Mouse (Mus musculus) liver, adult (tissue): ENCODE measurements around the gene Pard3b.

Experiments used
- GATA4 ChIP-seq: IDR thresholded peaks from 2 replicates; pipeline ENCODE4 v1.6.1; 2014; ENCODE audit warnings: mild to moderate bottlenecking, low read length; ENCODE audit not compliant: insufficient replicate concordance

Pard3b gene

DNA sequence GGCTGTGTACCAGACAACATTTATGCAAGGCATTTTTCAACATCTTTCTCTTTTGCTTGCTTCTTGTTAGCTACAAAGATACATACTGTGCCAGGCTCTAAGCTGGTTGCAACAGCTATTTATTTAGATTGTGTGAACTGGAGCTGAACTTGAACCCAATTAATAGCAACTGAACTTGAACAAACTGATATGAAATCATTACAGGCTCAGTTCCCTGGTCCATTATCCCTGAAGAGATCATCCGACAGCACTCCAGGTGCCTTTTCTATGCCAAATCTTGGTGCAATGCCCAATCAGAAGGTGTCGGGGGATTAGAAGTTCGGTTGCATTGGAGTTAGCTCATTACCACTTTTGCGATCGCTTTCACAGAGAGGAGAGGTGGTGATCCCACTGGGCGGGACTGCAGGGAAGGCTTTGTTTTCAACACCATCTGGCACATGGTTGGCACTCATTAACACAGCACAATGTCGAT, 414.6 kb downstream of the Pard3b start:
- 0 out of 2 replicates have a peak, but pooled peaks have one; percentile 15 for TF ChIP-seq GATA4

DNA sequence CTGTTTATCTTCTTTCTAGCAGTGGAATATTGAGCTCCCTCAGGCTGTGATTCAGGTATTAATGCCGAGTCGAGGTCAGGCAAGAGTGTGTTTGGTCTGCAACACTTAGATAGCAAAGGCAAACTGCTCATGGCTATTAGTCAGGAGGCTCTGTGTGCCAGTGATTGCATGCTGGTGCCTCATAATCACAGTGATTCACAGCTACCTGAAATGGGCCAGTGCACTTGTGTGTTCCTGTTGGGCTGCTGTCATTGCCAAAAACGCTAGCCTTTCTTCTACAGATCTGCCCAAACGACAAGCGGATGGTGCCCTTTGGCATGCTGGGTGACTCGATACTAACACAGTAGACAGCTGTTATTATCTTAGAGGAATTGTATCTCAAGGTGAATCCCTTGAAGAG, 416.7 kb downstream of the Pard3b start:
- TF ChIP-seq GATA4, result no peak

DNA sequence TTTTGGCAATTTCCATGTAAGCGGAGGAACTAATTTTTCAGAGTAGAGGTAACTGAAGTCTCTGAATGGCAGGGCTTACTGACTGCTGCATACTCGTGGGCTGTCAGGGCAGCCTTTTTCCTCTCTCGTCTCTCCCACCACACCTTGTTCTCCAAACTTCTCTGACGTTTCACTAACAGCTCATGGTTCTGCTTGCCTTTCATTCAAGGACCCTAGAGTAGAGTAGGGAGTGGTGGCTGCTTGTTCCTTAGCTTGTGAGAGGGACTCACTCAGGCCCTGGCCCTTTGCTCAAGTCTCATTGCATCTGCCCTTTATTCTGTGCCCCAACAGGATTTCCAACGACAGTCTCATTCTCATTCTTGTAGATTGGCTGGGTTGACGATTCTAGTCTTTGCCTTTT, 432.0 kb downstream of the Pard3b start:
- no peak for TF ChIP-seq GATA4

DNA sequence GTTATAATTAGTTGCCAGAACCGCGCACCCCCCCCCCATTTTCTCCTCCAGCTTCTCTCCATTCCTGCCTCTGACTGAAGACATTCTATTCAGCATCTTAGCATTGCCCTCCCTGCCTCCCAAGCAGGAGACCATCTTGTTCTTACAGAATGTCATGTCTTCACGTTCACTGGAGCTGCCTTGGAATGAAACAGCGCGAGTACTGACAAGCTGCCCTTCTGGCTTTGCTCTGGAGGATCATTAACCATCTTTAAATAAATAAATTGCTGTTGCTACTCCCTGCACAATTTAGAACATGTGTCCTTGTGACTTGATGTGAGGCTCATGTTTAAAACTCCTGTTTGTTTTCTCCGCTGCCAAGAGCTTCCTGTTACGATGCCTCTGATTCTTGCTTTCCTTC, 432.5 kb downstream of the Pard3b start:
- no peak for TF ChIP-seq GATA4

DNA sequence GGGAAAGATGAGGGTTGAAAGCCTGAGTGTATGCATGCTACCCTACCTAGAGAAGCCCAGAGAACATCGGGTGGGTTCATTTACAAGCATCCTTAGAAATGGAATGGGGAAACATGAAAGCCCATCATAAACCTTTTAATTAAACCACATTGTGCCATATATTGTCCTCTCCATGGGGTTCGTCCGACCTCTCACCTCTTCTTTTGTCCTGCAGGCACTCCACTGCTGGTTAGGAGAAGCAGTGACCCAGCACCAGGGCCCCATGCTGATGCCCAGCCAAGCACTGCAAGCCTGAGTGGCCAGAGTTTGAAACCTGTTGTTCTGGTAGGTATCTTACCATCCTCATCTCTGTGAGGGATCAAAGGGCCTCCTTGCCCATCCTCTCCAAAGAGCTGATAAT, 437.5 kb downstream of the Pard3b start:
- no peak for TF ChIP-seq GATA4

DNA sequence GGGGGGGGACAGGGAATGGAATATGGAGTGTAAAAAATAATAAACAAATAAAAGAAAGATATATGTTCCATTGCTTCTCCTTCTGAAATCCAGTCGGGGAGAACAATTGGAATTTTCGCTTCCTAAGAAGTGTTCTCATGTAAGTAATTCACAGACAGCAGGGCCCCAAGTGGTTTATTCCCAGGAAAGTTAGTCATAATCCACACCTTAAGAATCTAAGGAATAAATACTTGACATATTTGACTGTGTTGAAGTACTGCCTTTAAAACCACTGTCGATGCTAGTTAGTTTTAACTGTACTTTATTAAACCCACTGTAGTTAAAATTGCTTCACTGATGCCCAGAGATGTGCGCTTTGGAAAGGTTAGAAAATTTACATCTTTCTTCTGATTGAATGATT, 442.5 kb downstream of the Pard3b start:
- TF ChIP-seq GATA4, result no peak

DNA sequence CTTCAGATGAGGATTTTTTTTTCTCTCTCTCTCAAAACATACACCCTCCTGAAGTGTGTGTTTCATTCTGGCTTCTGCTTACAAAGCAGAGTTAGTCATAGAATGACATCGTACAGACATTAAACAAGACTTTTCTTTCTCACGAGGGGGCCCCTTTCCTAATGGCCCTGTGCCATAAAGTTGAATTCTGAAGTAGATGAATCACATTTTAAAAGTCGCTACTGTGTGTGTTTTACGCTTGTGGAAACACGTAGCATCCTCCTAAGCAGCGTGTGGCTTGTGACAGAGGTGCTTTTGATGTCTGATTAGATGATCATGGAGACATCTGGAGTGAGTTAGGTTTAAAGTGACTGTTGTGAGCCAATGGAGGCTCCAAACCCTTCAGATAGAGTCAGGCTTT, 447.4 kb downstream of the Pard3b start:
- no peak for TF ChIP-seq GATA4

DNA sequence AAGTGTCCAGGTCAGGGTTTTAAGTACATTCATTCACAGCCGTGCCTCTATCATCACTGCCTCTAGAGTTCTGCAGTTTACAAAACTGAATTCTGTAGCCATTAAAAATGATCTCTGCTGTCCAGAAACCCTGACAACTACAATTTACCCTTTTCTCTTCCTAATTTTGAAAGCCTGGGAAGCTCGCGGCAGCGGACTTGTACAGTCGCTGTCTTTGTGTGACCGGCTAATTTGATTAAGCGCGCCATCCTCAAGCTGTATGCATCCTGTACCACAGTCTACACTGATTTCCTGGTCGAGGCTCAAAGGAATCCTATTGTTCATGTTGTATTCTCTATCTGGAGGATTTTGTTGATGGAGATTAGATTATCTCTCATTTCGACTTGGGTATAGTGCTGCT, 448.8 kb downstream of the Pard3b start:
- no peak for TF ChIP-seq GATA4

DNA sequence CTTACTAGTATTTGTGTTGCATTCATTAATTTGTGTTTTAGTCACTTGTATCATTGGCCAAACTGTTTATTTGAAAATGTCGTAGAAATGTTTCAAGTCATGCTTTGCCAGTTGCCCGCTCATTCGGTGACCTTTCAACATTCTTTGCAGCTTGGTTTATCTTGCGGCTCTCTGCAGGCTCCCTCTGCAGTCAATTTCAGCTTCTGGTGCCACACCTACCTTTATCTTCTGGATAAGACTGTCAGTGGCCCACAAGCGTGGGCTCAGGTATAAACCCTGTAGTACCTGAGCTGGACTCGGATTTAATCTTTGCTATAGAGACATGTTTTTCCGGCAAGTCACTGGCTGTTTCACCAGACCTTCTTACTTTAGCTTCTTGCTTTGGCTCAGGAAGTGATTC, 456.3 kb downstream of the Pard3b start:
- TF ChIP-seq GATA4, result no peak

DNA sequence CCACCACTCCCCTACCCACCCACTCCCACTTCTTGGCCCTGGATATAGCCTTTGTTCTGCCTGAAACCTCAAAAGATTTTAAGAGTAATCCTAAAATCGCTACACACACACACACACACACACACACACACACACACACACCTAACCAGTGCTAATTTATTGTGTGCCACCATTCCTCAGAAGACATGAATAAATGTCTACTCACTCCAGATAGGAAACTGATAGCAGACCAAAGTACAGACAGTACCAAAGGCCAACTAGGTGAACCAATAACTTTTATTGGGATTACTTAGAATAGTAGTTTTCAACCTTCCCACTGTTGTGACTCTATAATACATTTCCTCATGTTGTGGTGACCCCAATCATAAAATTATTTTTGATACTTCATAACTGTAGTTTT, 483.8 kb downstream of the Pard3b start:
- TF ChIP-seq GATA4, result no peak

DNA sequence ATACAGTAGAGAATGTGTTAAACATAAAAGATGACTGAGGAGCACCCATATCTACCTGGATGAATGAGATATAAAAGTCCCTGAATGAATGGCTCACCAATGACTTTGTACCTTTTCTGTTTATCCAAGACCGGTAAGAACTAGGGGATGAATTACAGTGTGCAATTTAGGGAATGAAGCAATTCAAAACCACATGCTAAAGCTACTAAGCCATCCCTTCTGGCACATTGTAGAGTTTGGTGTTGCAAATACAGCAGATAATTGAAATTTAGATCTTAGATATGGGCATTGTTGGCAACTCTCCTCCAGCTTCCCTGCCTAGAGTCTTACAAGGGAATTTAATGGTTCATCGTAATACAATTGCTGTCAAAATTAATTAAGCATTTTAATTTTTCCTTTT, 490.6 kb downstream of the Pard3b start:
- TF ChIP-seq GATA4, result no peak

DNA sequence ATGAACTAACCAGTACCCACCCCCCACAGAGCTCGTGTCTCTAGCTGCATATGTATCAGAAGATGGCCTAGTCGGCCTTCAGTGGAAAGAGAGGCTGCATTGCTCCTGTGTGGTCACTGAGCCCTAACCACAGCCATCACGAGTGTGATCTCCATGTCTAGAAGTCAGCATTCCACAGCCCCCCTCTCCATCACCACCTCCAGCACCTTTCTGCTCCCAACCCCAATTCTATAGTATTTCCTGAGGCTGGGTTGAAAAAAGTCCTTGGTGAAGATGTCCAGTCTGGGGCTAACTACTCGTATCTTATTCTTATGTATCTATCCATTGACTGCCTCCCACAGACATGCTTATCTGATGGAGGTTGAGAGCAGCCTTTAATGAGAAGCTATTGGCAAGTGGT, 509.5 kb downstream of the Pard3b start:
- TF ChIP-seq GATA4, result no peak

DNA sequence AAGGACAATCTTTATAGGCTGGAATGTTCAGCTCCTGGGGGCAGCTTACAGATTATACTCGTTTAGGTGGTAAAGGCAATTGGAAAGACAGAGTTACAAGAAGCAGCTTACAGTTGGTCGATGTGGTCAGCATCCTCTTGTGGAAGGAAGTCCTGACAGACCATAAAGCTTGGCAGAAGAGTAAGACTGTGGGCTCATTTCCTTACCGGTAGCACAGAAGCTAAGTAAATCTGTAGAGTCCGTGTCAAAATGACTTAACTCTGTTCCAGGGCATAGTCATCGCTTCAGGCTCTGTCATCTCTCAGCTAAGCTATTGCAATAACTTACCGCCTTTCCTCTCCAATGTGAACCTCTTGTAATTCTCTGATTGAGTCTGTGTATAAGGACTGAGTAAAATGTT, 510.2 kb downstream of the Pard3b start:
- TF ChIP-seq GATA4, result no peak

DNA sequence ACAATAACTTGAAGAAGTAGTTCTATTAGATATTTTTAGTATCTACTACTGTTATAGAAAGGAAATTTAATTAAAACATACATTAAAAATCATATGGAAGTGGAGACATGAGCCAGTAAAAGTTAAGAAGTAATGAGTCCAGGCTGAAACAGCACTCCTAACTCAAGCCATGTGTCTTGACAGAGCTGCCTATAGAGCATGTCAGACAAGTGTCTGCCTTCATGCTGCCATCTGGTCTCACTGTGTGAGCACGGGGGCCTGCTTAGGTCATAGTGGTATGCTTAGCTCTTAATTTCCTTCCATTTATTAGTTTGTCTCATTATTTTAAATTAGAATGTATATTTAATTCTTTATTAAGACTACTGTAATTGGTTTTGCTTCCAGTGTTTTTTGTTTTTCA, 517.3 kb downstream of the Pard3b start:
- no peak for TF ChIP-seq GATA4

DNA sequence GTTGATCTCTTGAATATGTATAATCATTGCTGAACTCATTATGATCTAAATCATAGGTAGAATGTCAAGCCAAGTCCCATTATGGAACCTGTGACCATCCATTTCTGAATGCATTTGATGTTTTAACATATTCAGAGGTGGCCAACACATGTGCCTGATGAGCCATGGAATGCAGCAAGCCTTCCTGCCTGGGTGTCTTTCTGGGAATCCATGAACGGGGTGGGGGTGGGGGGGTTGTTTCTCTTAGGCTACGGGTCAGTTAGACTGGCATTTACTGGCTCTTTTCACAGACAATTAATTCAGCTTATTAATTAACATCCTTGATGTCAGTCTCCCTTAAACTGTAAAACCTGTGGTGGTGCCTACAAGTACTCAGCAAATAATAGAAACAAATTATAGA, 521.0 kb downstream of the Pard3b start:
- TF ChIP-seq GATA4, result no peak

DNA sequence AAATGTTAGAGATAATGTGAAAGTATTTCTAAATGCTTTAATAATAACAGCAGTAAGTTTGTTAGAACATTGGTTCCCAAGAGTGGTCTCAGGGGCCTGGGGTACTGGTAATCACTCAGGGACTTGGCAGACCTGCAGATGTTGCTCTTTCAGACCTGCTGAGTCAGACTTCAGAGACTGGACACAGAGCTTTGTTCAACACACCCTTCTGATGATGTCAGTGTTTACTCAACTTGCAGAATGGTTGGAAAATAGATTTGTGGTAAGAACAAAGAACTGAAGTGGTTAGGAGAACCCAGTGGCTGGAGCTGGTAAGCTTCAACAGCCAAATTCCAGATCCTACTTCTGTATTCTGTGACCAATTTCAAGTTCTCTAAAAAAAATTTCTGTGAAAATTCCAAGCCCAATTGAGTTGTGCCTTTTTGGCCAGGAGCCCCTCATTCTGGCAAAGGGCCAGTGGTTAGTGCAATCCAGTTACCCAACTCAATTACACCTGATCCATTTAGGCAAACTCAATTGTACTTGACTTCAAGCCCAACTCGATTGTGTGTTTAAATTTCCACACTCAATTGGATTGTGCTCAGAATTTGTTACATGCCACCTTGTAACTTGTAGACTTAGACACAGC, 536.5 kb downstream of the Pard3b start:
- TF ChIP-seq GATA4, result no peak

DNA sequence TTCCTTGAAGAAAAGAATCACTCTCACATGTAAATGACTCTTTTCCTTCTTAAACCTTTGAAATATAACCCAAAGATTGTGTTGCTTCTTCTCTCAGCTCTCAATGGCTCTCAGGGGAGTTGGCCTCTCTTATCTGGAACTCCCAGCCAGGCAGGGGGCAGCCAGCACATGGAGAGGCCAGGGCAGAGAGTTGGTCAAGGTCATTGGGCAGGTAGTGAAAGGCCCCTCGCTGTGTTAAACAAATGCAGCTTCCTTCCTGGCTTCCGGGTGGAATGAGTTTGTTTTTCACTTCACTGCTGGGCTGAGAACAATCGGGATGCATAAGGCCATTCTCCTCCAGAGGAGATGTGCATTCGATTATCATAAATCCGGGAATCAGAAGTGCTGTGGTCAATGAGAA, 543.0 kb downstream of the Pard3b start:
- TF ChIP-seq GATA4, result no peak

DNA sequence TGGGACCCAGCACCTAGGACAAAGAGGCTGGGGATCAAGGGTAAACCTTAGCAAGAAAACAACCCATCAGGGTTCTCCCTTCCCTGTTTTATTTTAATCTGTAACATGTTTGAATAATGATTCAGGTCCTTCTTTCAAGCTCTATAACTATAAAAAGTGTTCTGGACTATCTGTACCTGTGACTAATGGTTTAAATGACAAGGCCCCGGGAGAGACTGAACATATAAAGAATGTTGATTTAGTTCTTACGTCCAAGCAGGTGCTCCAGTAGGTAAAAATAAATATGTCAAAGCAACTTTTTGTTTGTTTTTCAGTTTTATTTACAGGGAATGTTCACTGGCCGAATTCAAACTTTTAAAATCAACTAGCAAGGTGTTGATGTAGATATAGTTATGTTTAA, 544.0 kb downstream of the Pard3b start:
- no peak for TF ChIP-seq GATA4

DNA sequence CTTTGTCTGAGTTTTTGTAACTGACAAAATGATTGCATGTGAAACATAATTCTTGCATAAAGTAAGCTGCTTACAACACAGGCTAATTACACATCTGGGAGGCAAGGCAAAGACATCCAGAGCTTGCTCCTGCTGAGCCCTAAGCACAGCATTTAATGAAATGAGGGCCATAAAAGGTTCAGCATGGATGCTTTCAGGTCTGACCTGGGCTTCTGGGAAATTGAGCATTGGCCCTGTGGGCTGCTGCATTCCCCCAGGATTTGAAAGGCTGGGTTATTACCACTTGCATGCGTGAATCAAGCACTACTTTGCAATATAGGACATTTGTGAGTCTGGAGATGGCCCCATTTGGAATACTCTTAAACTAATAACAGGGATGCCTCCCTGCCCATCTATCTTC, 552.2 kb downstream of the Pard3b start:
- TF ChIP-seq GATA4, result no peak
